Mouse (Mus musculus) intestine, embryonic 15.5 days (tissue): ENCODE measurements around the gene Aqp1. TPM values are rescaled to one million over a fixed set of nuclear protein-coding genes. Genes with fewer than 3 reads are reported as not detected.

ENCODE experiments used
- ATAC-seq: fragments of 200-750 bp; cut with Nextera tagmentation; 2 replicates; pipeline ENCODE4 v1.8.0; 2017; ENCODE audit warnings: moderate TSS enrichment, moderate library complexity
- H3K27ac ChIP-seq: fragments of 300-500 bp; sonication (generic); 2 replicates; pipeline ENCODE4 v1.5.1; 2015; ENCODE audit warnings: mild to moderate bottlenecking, inconsistent platforms
- H3K27me3 ChIP-seq: fragments of 300-500 bp; sonication (generic); replicated peaks from 2 replicates; pipeline ENCODE4 v1.6.1; 2015; ENCODE audit warnings: inconsistent platforms
- H3K36me3 ChIP-seq: fragments of 300-500 bp; sonication (generic); 2 replicates; pipeline ENCODE4 v1.6.1; 2015; ENCODE audit warnings: inconsistent platforms
- H3K4me1 ChIP-seq: fragments of 300-500 bp; sonication (generic); replicated peaks from 2 replicates; pipeline ENCODE4 v1.6.1; 2015; ENCODE audit warnings: inconsistent platforms
- H3K4me2 ChIP-seq: fragments of 300-500 bp; sonication (generic); replicated peaks from 2 replicates; pipeline ENCODE4 v1.6.1; 2015; ENCODE audit warnings: mild to moderate bottlenecking, inconsistent platforms
- H3K4me3 ChIP-seq: fragments of 300-500 bp; sonication (generic); replicated peaks from 2 replicates; pipeline ENCODE4 v1.5.1; 2015; ENCODE audit warnings: inconsistent platforms
- H3K9ac ChIP-seq: fragments of 300-500 bp; sonication (generic); 2 replicates; pipeline ENCODE4 v1.6.1; 2015; ENCODE audit warnings: inconsistent platforms
- H3K9me3 ChIP-seq: fragments of 300-500 bp; sonication (generic); 2 replicates; pipeline ENCODE4 v1.6.1; 2016; ENCODE audit warnings: inconsistent platforms
- WGBS: fragments of 180-500 bp; shearing (Covaris S2); methylation state at CpG from one replicate; pipeline ENCODE4 v1.1.7; 2015; 5-methylcytosine and 5-hydroxymethylcytosine counted together
- polyA plus RNA-seq: library from polyadenylated mRNA; unstranded; fragments of >200 nt; fragmentation: Nextera tagmentation; extraction: Ambion mirVana; gene quantifications from 2 replicates; pipeline ENCODE4 v1.2.1, GENCODE M21; 2015

The Aqp1 gene
- polyA plus RNA-seq, 1 experiment from 2014 or later: 16.4 TPM

- WGBS: 81% methylated on average over 5 of the region's 5 CpGs
These were observed 1.0 kb downstream of the Aqp1 start for GRCm38 (mm10) chr6:55337242-55337641.

GRCm38 (mm10) chr6:55338077-55338476 is 1.8 kb downstream of the Aqp1 start:
- Histone ChIP-seq H3K9me3 (no peaks in the 10 kb centered on the region), H3K36me3 (no peaks in the 10 kb centered on the region), H3K4me1 (peaks cover 52% of the 10 kb centered on the region), H3K27ac (no peak overlapping the region), H3K9ac (no peak overlapping the region), H3K4me2 (no peak overlapping the region; the same call in 1 of the 2 replicates), H3K27me3 (no peaks in the 10 kb centered on the region), H3K4me3 (no peak overlapping the region)
- ATAC-seq: no peak
- 47% methylated on average over 6 of the region's 6 CpGs for WGBS

More at GRCm38 (mm10) chr6:55337242-55337641, 1.0 kb downstream of the Aqp1 start:
- Histone ChIP-seq H3K9me3 (no peaks in the 10 kb centered on the region), H3K27ac (no peak overlapping the region), H3K36me3 (no peaks in the 10 kb centered on the region), H3K4me3 (no peak overlapping the region), H3K27me3 (no peaks in the 10 kb centered on the region), H3K9ac (no peak overlapping the region), H3K4me1 (peaks cover 49% of the 10 kb centered on the region), H3K4me2 (0 out of 2 replicates have a peak overlapping the region, but pooled peaks have one; percentile 15)
- ATAC-seq: no peak

DNA sequence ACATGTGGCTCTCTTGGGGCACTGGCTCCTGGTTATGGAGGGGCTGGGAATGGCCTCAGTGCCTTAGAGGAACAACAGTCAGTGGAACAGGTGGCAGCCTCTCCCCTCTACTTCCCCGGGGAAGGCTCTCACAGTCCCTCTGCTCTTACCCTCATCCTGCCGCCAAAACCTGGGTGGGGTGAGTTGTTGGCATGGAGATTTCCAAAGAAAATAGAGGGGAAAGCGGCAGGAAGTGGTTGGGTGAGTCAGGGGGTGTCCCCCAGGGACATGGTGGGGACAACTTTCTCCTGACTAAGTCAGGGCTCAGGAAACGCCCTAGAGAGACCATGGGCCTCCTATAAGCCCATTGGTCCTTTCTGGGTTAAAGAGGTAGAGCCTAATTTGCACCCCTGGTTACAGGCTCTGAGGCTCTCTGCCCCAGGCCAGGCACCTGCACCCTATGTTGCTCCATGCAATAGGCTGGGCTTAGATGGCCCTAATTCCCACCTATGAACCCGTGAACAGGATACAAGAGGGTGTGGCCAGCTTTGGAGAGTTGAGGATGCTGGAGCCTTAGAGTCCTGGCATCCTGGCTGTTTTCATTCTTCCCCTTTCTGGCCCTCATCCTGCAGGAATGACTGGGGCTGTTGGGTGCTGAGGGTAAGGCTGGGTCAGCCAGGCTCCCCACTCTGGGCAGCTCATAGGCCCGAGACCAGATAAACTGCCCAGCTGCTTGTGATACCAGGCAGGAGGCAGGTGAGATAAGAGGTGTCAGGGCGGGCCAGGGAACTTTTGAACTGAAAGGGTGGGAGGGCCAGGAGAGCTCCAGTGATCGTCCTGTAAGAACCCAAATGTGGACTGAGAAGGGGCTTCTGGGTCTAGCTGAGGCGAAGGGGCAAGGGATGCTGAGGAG is 2.9 kb downstream of the Aqp1 start:
- H3K4me3 ChIP-seq: no peak overlapping the region
- H3K27ac ChIP-seq: no peak overlapping the region
- no peak overlapping the region for H3K9ac ChIP-seq
- H3K4me1 ChIP-seq: peaks cover 55% of the 10 kb centered on the region
- no peaks in the 10 kb centered on the region for H3K27me3 ChIP-seq
- peak; percentile 11; the same call in 1 of the 2 replicates for ATAC-seq
- H3K36me3 ChIP-seq: no peaks in the 10 kb centered on the region
- WGBS: 62% methylated on average over 9 of the region's 9 CpGs
- H3K4me2 ChIP-seq: no peak overlapping the region
- no peaks in the 10 kb centered on the region for H3K9me3 ChIP-seq

- Histone ChIP-seq H3K4me1 (peaks cover 42% of the 10 kb centered on the region), H3K4me2 (peak overlapping the region; percentile 5; the same call in 1 of the 2 replicates), H3K9me3 (no peaks in the 10 kb centered on the region), H3K27ac (peak overlapping the region; percentile 71), H3K9ac (no peak overlapping the region), H3K4me3 (no peak overlapping the region), H3K27me3 (no peaks in the 10 kb centered on the region), H3K36me3 (no peaks in the 10 kb centered on the region)
- WGBS: 25% methylated on average over 5 of the region's 5 CpGs
- peak; percentile 87 for ATAC-seq
These were observed 5.5 kb downstream of the Aqp1 start for GRCm38 (mm10) chr6:55341688-55342087.

- H3K9me3 ChIP-seq: no peaks in the 10 kb centered on the region
- no peak overlapping the region for H3K27ac ChIP-seq
- peak overlapping the region; percentile 39 for H3K4me2 ChIP-seq
- H3K9ac ChIP-seq: no peak overlapping the region
- no peak overlapping the region for H3K4me3 ChIP-seq
- WGBS: 57% methylated on average over 9 of the region's 9 CpGs
- H3K27me3 ChIP-seq: no peaks in the 10 kb centered on the region
- peaks cover 42% of the 10 kb centered on the region for H3K4me1 ChIP-seq
- no peaks in the 10 kb centered on the region for H3K36me3 ChIP-seq
- peak; percentile 61 for ATAC-seq
These were observed 6.1 kb downstream of the Aqp1 start for GRCm38 (mm10) chr6:55342328-55342727.

DNA sequence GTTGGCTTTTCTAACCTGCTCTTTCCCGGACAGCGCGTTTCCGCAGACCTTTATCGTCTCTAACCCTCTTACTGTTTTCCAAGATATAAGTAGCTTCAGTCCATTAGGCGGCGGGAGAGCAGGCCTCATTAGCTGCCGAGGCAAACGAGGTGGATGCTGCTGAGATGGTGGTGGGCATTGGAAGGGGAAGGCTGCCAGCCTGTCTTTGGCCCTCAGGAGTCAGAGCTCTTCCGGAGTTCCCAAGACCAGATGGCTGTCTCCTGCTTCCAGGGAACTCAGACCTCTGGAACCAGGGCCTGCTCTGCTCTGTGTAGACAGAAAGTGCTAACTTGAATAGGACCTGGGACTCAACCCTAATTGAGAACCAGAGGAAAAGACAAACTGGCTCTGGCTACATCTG is 7.2 kb downstream of the Aqp1 start:
- no peaks in the 10 kb centered on the region for H3K27me3 ChIP-seq
- 93% methylated on average over 10 of the region's 10 CpGs for WGBS
- H3K4me1 ChIP-seq: peaks cover 38% of the 10 kb centered on the region
- no peaks in the 10 kb centered on the region for H3K9me3 ChIP-seq
- no peaks in the 10 kb centered on the region for H3K36me3 ChIP-seq
- H3K9ac ChIP-seq: no peak overlapping the region
- no peak overlapping the region for H3K4me3 ChIP-seq
- ATAC-seq: no peak
- H3K27ac ChIP-seq: no peak overlapping the region
- no peak overlapping the region for H3K4me2 ChIP-seq

GRCm38 (mm10) chr6:55344291-55345016 is 8.2 kb downstream of the Aqp1 start:
- 83% methylated on average over 9 of the region's 9 CpGs for WGBS
- no peaks in the 10 kb centered on the region for H3K27me3 ChIP-seq
- H3K4me1 ChIP-seq: peaks cover 32% of the 10 kb centered on the region
- no peak overlapping the region for H3K4me3 ChIP-seq
- H3K4me2 ChIP-seq: no peak overlapping the region
- no peak overlapping the region for H3K9ac ChIP-seq
- no peak for ATAC-seq
- H3K9me3 ChIP-seq: no peaks in the 10 kb centered on the region
- no peak overlapping the region for H3K27ac ChIP-seq
- no peaks in the 10 kb centered on the region for H3K36me3 ChIP-seq

GRCm38 (mm10) chr6:55345264-55345663 is 9.0 kb downstream of the Aqp1 start:
- H3K9ac ChIP-seq: no peak overlapping the region
- H3K4me1 ChIP-seq: peaks cover 25% of the 10 kb centered on the region
- no peaks in the 10 kb centered on the region for H3K36me3 ChIP-seq
- H3K27ac ChIP-seq: no peak overlapping the region
- H3K9me3 ChIP-seq: no peaks in the 10 kb centered on the region
- H3K27me3 ChIP-seq: no peaks in the 10 kb centered on the region
- 87% methylated on average over 10 of the region's 10 CpGs for WGBS
- no peak for ATAC-seq
- no peak overlapping the region for H3K4me2 ChIP-seq
- H3K4me3 ChIP-seq: no peak overlapping the region

DNA sequence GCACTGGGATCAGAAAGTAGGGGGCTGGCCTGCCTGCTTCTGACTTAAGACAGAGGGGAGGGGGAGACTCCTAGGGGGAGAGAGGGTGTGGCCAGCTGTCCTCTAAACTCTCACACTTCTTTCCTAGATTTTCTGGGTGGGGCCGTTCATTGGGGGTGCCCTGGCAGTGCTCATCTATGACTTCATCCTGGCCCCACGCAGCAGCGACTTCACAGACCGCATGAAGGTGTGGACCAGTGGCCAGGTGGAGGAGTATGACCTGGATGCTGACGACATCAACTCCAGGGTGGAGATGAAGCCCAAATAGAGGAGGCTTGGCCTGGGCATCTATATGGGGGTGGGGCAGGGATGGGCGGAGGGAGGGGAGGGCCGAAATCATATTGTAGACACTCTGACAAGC is 10.3 kb downstream of the Aqp1 start:
- WGBS: 78% methylated on average over 7 of the region's 7 CpGs

GRCm38 (mm10) chr6:55347711-55348571 is 11.7 kb downstream of the Aqp1 start:
- Histone ChIP-seq H3K27ac (no peak overlapping the region), H3K4me3 (no peak overlapping the region), H3K36me3 (no peaks in the 10 kb centered on the region), H3K9me3 (no peaks in the 10 kb centered on the region), H3K4me2 (no peak overlapping the region), H3K9ac (no peak overlapping the region), H3K27me3 (no peaks in the 10 kb centered on the region), H3K4me1 (0 out of 2 replicates have a peak, but pooled peaks cover 2% of the 10 kb centered on the region)
- 84% methylated on average over 5 of the region's 5 CpGs for whole genome bisulfite sequencing
- no peak for ATAC-seq

More for the DNA sequence above, 10.3 kb downstream of the Aqp1 start:
- Histone ChIP-seq H3K36me3 (no peaks in the 10 kb centered on the region), H3K9ac (no peak overlapping the region), H3K9me3 (no peaks in the 10 kb centered on the region), H3K4me1 (peaks cover 14% of the 10 kb centered on the region), H3K4me3 (no peak overlapping the region), H3K27ac (no peak overlapping the region), H3K4me2 (no peak overlapping the region), H3K27me3 (no peaks in the 10 kb centered on the region)
- ATAC-seq: no peak

GRCm38 (mm10) chr6:55349231-55349630 is 13.0 kb downstream of the Aqp1 start:
- no peak overlapping the region for H3K27ac ChIP-seq
- H3K9me3 ChIP-seq: no peaks in the 10 kb centered on the region
- no peaks in the 10 kb centered on the region for H3K36me3 ChIP-seq
- H3K4me1 ChIP-seq: 0 out of 2 replicates have a peak, but pooled peaks cover under 1% of the 10 kb centered on the region
- no peak overlapping the region for H3K4me2 ChIP-seq
- no peaks in the 10 kb centered on the region for H3K27me3 ChIP-seq
- WGBS: 80% methylated on average over 4 of the region's 4 CpGs
- ATAC-seq: no peak
- no peak overlapping the region for H3K9ac ChIP-seq
- H3K4me3 ChIP-seq: no peak overlapping the region
